Mouse (Mus musculus) urinary bladder, postnatal 4 days (tissue): ENCODE data around the gene Hpd.
A peak's percentile ranks its signal among the peaks of the same experiment; 100 is the strongest.
"Not testable (repeated sequence)": the region's sequence is repeated elsewhere in the genome, so short reads cannot be mapped to it uniquely, and the experiment has no call there.

Source experiments
- DNase-seq, 2 experiments: peaks; one replicate each; pipeline ENCODE4 v3.0.0; 2021 to 2022; ENCODE audit warnings: low spot score in 2 of 2

Gene Hpd

DNA sequence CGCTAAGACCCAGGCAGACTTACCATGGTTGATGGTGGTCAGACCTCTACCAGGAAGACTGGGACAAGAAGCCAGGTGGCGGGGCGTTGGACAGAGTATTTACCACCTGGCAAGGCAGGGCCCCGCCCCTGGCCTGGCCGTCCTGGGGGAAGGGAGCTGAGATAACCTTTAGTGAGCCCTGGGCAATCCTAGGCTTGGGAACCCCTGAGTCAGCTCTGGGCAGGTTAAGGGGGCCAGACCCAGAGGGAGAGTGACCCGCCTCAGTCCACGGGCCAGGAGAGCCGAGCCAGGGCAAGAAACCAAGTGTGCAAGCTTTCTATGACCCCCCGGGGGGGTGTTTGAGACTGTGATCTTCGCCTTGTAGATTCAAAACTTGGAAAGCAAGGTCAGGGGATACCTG is at the start of gene Hpd:
Gene Hpd (minus strand): TSS at position 77 of the 400 bp plus-strand sequence.
- DNase-seq = no peak

DNA sequence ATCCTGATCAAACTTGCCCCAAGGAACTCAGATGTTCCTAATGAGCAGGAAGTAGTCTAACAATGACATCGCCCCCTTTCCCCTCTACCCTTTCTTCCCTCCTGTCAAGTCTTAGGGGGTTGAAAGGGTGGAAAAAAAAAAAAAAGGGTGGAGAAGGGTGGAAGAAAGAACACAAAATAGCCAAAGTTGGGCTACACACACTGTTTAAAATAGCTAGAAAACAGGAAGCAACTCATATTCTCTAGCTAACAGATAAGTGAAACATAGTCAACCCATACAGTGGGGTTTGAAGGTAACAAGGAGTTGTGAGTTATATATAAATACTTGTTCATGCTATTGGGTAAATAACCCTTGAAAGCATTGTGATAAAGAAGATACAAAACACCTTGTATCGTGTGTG is 49.7 kb upstream of the Hpd start:
- no peak for DNase-seq

DNA sequence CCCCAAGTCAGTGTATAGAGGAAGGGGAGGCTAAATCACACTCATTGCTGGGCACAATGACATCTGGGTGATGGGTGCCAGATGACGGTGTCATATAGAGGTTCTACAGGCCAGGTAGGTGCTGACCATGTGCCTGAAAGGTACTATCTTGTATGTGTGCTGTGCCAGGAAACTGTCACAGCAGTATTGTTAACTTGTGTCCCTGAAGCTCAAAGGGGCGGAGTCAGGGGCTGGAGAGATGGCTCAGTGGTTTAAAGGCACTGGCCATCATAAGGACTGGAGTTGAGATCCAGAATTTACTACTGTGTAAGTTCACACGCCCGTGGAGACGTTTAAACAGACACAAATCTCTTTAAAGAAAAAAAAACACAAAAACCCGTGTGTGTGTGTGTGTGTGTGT is 46.8 kb upstream of the Hpd start:
- no peak for DNase-seq

DNA sequence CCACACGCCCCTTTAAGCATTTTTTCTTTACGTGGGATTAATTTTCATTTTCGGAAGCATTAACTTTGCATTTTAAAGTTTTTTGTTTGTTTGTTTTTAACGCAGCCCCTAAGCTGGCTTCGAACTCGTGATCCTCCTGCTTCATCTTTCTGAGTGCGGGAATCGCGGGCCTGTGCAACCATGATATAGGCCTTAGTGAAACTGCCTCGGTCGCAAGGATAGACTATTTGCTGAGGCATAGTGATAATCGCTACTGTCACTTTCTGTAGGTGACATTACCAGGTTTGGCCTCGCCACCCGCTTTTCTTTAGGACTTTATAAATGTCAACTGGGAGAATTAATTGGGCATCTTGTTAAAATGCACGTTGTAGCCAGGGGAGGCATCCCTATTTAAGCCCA is 46.0 kb upstream of the Hpd start:
- peak in 1 of 2 experiments; percentile 46 for DNase-seq

DNA sequence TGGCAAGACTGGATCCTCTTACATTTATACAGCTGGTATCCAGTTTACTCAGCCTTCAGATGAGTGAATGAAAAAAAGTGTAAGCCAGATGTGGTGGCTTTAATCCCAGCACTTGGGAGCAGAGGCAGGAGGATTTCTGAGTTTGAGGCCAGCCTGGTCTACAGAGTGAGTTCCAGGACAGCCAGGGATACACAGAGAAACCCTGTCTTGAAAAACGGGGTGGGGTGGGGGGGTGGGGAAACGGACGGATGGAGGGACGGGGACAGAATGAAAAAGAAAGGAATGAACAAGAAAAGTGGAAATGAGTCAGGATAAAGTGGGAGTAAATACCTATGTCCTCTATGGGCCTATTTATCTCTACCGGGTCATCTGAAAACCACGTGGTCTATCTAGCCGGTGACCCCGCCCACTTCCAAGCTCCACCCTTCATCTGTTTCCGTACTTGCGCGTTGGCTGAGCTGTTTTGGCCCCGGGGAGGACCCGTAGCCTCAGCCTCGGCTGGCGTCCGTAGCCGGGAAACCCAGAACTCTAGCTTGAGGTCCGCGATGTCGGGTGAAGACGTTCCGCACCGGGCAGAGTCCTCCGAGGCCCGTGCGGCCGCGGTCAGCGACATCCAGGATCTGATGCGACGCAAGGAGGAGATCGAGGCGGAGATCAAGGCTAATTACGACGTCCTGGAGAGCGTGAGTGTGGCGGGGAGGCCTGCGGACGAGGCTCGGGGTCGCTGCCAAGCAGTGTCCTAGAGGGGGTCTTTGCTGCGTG is 45.4 kb upstream of the Hpd start:
- DNase-seq = peak; percentile 91 to 96

DNA sequence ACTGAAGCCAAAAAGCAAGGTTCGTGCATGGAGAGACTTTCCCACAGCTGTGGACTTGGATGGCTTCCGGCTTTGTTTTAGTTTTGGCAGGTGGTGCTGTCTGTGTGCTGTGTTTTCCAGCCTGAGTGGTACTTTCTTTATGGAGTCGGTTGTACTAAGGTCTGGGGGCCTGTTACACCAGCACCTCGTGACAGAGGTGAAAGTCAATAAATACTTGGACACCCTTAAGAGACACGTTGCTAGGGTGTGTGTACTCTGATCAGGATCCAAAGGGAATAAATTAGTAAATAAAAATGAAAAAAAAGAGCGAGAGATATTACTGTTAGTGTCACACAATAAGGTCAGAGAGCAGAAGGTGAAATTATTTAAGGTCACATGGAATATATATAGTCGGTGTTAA is 44.3 kb upstream of the Hpd start:
- DNase-seq = no peak

DNA sequence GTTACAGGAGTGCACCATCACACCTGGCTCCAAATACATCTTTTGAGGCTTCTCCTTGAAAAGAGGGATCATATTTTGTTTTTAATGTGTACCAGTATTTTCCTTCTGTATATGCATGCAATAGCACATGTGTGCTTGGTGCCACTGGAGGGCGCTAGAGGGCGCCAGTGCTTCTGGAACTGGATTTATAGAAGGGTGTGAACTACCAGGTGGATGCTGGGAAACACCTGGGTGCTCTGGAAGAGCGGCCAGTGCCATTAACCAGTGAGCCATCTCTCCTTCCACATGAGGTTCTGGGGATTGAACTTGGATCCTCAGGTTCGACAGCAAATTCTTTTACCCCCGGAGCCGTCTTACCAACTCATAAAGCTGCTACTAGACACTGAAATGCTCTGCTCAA is 41.3 kb upstream of the Hpd start:
- DNase-seq = not testable (repeated sequence)

DNA sequence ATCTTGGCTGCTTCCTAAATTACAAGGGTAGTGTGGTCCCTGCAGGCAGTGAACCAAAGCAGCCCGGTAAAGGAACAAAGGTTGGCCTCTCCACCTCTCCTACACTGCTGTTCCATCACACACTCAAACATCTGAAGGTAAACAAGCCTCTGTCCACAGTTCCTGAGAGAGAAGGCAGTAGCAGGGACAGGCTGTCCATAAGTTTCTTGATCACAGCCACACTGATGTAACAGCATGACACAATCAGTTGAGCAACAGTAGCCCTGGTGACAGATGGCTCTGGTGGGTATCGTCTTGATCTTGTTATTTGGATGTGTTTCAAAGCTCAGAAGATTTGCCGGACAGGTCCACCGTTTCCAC is 40.5 kb upstream of the Hpd start:
- no peak for DNase-seq

DNA sequence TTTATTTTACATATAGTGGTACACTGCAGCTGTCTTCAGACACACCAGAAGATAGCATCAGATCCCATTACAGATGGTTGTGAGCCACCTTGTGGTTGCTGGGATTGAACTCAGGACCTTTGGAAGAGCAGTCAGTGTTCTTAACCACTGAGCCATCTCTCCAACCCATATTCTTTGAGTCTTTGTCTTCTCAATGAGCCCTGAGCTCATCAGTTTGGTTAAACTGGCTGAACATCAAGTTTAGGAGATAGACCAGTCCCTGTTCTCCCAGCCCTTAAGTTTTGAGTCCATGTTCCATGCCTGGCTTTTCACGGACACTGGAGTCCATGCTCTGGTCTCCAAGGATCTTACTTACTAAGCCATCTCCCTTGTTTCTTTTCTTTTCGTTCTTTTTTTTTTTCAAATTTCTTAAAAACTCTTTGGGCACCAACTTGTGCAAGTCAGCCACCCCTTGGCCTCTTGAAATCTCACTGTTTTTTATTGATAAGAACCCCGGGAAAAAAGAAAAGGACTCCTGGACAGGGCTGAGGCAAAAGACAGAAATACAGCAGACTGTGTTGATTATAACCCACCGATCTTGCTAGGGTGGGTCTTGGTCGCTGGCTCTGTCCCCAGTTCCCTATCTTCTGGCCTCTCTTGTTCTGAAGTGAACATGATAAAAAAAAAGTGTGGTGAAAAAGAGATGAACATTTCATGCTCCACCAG is 40.0 kb upstream of the Hpd start:
- DNase-seq = not testable (repeated sequence)

DNA sequence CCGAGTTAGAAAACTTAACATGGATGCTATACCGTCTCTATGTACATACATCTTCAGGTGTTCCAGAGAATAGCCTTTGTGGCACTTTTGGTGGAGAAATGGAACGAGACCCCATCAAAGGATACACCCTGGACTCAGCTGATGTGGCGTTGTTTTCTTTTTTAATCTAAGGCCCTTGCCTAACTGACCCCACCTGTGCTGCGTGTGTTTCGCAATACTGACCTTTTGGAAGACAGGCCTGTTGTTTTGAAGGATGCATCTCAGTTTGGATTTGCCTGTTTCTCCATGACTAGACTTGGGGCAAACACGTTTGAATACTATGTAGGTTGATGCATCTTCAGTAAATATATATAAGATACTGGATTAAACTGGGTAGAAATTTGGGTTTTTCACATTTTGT is 21.1 kb upstream of the Hpd start:
- DNase-seq = not testable (repeated sequence)

DNA sequence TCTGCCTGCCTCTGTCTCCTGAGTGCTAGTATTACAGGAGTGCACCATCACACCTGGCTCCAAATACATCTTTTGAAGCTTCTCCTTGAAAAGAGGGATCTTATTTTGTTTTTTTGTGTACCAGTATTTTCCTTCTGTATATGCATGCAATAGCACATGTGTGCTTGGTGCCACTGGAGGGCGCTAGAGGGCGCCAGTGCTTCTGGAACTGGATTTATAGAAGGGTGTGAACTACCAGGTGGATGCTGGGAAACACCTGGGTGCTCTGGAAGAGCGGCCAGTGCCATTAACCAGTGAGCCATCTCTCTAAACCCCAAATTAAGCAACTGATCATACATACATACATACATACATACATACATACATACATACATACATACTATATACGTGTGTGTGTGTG is 20.2 kb upstream of the Hpd start:
- not testable (repeated sequence) for DNase-seq

DNA sequence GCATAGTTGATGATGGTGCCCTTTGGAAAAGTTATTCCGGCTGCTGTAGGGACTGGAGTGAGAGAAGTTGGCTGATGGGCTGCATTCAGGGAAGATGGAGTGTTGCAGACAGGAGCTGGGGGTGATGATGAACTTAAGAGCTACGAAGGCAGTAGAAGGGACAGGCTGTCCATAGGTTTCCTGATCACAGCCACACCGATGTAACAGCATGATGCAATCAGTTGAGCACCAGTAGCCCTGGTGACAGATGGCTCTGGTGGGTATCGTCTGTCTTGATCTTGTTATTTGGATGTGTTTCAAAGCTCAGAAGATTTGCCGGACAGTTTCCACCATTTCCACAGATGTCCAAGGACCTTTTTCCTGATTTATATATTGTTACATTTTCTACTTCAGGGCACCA is 19.5 kb upstream of the Hpd start:
- no peak for DNase-seq

DNA sequence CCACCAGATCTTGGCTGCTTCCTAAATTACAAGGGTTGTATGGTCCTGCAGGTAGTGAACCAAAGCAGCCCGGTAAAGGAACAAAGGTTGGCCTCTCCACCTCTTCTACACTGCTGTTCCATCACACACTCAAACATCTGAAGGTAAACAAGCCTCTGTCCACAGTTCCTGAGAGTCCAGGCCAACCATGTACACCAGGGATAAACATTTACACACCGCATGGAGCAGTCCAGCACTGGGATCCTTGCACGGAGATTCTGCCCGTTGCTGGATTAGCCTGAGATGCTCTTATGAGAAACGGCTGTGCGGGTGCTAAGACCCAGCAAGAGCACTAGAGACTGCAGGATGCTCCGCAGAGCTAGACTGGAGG is 19.0 kb upstream of the Hpd start:
- no peak for DNase-seq

DNA sequence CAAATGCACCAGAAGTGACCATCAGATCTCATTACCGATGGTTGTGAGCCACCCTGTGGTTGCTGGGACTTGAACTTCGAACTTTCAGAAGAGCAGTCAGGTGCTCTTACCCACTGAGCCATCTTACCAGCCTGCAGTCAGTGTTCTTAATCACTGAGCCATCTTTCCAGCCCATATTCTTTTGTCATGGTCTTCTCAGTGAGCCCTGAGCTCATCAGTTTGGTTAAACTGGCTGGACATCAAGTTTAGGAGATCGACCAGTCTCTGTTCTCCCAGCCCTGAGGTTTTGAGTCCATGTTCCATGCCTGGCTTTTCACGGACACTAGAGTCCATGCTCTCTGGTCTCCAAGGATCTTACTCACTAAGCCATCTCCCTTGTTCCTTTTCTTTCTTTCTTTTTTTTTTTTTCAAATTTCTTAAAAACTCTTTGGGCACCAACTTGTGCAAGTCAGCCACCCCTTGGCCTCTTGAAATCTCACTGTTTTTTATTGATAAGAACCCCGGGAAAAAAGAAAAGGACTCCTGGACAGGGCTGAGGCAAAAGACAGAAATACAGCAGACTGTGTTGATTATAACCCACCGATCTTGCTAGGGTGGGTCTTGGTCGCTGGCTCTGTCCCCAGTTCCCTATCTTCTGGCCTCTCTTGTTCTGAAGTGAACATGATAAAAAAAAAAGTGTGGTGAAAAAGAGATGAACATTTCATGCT is 18.4 kb upstream of the Hpd start:
- DNase-seq = not testable (repeated sequence)

DNA sequence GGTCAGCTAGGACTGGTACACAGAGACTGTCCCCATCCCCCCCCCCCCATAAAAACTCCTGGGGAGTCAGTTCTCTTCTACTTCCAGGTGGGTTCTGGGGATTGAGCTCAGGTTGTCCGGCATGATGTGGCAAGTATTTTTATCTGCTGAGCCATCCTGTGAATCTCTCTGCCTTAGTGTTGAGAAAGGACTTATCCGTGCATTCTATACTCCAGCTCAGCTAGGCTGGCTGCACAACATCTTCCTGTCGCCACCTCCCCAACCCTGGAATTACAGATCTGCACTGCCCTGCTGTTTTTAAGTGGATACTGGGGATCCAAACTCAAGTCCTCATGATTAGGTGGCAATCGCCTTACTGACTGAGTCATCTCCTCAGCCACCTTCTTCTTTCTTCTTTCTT is 16.0 kb upstream of the Hpd start:
- DNase-seq = no peak

DNA sequence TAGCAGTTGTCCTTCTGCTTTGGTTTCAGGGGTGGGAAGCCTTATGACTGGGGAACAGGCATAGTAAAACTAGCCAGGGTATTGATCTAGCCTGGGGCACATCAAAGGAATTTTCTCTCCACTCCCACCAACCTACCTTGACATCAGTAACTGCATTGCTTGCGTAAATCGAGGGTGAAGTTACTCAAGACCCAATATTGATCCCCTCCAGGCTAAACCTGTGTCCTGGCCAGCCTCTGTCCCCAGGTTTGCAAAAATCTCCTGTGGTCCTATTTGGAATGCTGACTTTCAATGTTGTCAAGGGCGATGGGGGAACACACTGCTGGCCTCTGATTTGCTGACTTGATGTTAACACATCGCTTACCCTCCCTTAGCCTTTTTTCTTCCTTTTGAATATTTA is 14.2 kb upstream of the Hpd start:
- no peak for DNase-seq

DNA sequence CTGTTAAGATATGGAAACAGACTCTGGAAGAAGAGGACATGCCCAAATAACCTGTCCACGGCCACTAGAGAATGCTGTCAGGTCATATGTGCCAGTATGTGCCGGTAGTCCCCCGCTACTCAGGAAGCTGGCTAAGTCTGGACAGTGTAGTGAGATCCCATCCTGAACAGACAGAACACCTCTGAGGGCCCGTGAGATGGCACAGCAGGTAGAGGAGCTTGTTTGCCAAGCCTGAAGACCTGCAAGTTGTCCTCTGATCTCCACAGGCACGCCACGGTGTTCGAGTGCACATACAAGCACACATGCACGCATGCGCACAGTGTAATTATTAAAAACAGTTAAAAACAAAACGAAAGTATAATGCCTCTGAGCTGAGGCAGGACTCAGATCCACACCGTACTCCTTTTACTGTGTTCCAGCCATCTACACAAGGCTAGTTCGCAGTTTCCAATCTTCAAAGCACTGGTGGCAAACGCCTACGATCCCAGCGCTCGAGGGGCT is 13.0 kb upstream of the Hpd start:
- peak in 1 of 2 experiments; percentile 43 for DNase-seq

DNA sequence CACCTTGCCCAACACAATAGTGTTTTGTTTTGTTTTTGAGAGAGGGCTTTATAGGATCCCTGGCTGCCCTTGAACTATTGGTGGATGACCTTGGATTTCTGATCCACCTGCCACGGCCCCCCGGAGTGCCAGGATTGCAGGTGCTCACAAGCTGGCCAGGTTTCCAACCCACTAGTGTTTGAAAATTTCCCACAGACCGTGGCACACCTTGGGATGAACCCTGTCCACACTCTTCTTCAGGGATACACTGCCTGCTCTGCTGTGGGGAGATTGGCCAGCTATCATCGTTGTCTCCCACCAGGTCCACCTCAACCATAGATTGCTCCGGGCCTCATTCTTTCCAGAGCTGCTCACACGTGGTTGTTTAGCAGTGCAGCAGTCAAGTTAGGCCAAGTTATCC is 12.3 kb upstream of the Hpd start:
- DNase-seq = peak in 1 of 2 experiments; percentile 53

DNA sequence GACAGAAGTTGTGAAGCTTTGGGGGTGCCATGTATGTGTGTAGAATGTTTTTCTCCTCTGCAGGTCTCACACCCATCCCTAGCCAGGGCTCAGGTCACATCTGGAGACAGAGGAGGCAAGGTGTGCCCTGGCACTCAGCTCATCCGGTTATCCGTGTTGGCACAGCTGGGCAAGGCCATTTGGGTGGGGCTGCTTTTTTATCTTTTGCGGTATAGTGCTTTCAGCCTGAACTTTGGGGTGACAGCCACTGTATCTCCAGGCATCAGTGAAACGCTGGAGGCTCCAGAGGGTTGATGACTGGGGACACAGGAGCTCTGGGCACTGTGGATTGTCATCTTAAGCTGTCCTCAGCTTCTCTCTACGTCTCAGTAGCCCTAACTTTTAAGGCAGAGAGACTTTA is 10.9 kb upstream of the Hpd start:
- no peak for DNase-seq

DNA sequence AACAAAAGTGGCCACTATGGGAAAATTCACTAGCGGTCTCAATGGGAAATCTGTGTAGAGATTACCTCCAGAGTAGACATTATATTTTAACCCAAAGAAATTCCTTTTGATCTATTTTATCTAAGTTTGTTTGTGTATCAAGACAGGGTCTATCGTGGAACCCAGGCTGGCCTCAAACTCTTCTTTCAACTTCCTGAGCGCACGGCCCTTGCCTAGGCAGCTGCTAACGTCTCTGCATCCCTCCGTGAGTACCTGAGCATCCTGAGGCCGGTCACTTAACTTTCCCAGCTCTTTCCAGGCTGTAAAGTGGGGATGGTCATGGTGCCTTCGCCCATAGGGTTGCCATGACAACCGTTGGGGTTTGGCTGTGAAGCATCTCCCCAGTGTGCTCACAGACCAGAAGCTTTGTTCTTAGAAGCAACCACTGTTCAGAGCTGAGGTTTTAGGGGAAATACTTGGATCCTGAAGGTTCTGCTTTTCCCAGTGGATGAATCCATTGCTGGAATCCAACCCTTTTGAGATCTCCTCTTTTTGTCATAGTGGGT is 10.2 kb upstream of the Hpd start:
- peak in 1 of 2 experiments; percentile 38 for DNase-seq

DNA sequence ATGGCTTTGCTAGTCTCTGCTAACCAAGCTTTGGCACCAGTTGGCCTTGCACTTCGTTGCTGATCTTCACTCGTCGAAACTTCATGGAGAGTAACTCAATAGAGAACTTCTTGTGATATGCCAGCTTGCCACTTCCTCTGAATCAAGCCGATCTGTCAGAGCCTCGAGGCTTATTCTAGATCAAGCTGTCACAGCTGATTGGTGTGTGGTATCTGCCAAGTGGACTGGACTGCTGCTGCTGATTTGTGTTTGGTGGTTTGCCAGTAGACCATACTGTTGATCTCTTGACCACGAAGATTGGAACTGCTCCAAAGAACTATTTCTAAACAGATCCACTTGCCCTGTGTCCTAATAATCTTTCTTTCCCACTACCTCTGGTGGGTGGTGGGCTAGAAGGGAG is 8.9 kb upstream of the Hpd start:
- no peak for DNase-seq

DNA sequence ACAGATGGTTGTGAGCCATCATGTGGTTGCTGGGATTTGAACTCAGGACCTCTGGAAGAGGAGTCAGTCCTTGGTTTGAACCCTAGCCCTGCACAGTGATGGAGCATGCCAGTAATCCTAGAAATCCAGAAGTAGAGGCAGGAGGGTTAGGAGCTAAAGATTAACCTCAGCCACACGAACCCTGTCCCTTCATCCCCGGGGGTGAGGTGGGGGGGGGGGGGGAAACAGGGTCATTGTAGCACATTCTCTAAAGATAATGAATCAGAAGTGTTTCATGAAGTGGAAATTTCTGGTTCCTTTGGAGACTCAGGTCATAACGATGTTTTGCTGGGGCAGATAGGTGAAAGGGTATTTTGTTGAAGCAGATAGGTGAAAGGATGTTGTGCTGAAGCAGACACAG is 8.4 kb upstream of the Hpd start:
- DNase-seq = no peak
